Mouse (Mus musculus): ENCODE results near the gene Nid1. TPM values are rescaled to one million over a fixed set of nuclear protein-coding genes. Genes with fewer than 3 reads are reported as not detected.

Gene Nid1
- polyA plus RNA-seq, 1 experiment from 2014 or later: 32.4 TPM

- 95% methylated on average over 5 of the region's 5 CpGs for WGBS
- no peaks in the 10 kb centered on the region for H3K9me3 ChIP-seq
- no peaks in the 10 kb centered on the region for H3K27me3 ChIP-seq
- no peak overlapping the region for H3K27ac ChIP-seq
- H3K4me1 ChIP-seq: no peaks in the 10 kb centered on the region
- no peak overlapping the region for H3K4me3 ChIP-seq (replicated peaks)
- no peak overlapping the region for H3K4me2 ChIP-seq
- H3K36me3 ChIP-seq (replicated peaks): no peaks in the 10 kb centered on the region
- ATAC-seq (ENCODE audit: low FRiP score): no peak
- no peak overlapping the region for H3K9ac ChIP-seq
These were observed 69.2 kb downstream of the Nid1 start for GRCm38 (mm10) chr13:13506556-13506955.

GRCm38 (mm10) chr13:13514861-13515260 lies 77.5 kb downstream of the Nid1 start:
- H3K4me1 ChIP-seq: no peaks in the 10 kb centered on the region
- WGBS: 88% methylated on average over 4 of the region's 4 CpGs
- no peak overlapping the region for H3K27ac ChIP-seq
- H3K4me3 ChIP-seq (replicated peaks): no peak overlapping the region
- H3K36me3 ChIP-seq (replicated peaks): no peaks in the 10 kb centered on the region
- H3K27me3 ChIP-seq: no peaks in the 10 kb centered on the region
- H3K9ac ChIP-seq: no peak overlapping the region
- H3K9me3 ChIP-seq: no peaks in the 10 kb centered on the region
- H3K4me2 ChIP-seq: no peak overlapping the region
- no peak for ATAC-seq (ENCODE audit: low FRiP score)

GRCm38 (mm10) chr13:13516376-13517225 lies 79.2 kb downstream of the Nid1 start:
- Histone ChIP-seq H3K36me3 (replicated peaks) (no peaks in the 10 kb centered on the region), H3K9ac (no peak overlapping the region), H3K9me3 (no peaks in the 10 kb centered on the region), H3K4me2 (no peak overlapping the region), H3K4me1 (no peaks in the 10 kb centered on the region), H3K4me3 (replicated peaks) (no peak overlapping the region), H3K27ac (no peak overlapping the region), H3K27me3 (no peaks in the 10 kb centered on the region)
- ATAC-seq (ENCODE audit: low FRiP score): peak; percentile 64
- 51% methylated on average over 17 of the region's 17 CpGs for WGBS

GRCm38 (mm10) chr13:13518114-13518513 lies 80.8 kb downstream of the Nid1 start:
- Histone ChIP-seq H3K9me3 (no peaks in the 10 kb centered on the region), H3K9ac (no peak overlapping the region), H3K27me3 (no peaks in the 10 kb centered on the region), H3K27ac (no peak overlapping the region), H3K4me1 (no peaks in the 10 kb centered on the region), H3K36me3 (replicated peaks) (no peaks in the 10 kb centered on the region), H3K4me3 (replicated peaks) (no peak overlapping the region), H3K4me2 (no peak overlapping the region)
- no peak for ATAC-seq (ENCODE audit: low FRiP score)
- WGBS: 92% methylated on average over 7 of the region's 7 CpGs

- no peak overlapping the region for H3K27ac ChIP-seq
- H3K36me3 ChIP-seq (replicated peaks): no peaks in the 10 kb centered on the region
- no peak for ATAC-seq (ENCODE audit: low FRiP score)
- 91% methylated on average over 5 of the region's 5 CpGs for WGBS
- no peaks in the 10 kb centered on the region for H3K9me3 ChIP-seq
- H3K4me2 ChIP-seq: no peak overlapping the region
- no peaks in the 10 kb centered on the region for H3K4me1 ChIP-seq
- H3K9ac ChIP-seq: no peak overlapping the region
- H3K27me3 ChIP-seq: no peaks in the 10 kb centered on the region
- H3K4me3 ChIP-seq (replicated peaks): no peak overlapping the region
These were observed 83.1 kb downstream of the Nid1 start for GRCm38 (mm10) chr13:13520436-13520835.

GRCm38 (mm10) chr13:13523625-13524584 lies 86.6 kb downstream of the Nid1 start:
- Histone ChIP-seq H3K9ac (no peak overlapping the region), H3K36me3 (replicated peaks) (no peaks in the 10 kb centered on the region), H3K4me3 (replicated peaks) (no peak overlapping the region), H3K9me3 (no peaks in the 10 kb centered on the region), H3K27me3 (no peaks in the 10 kb centered on the region), H3K4me1 (no peaks in the 10 kb centered on the region), H3K4me2 (no peak overlapping the region), H3K27ac (no peak overlapping the region)
- WGBS: 87% methylated on average over 9 of the region's 9 CpGs
- no peak for ATAC-seq (ENCODE audit: low FRiP score)

- H3K4me2 ChIP-seq: no peak overlapping the region
- no peak overlapping the region for H3K9ac ChIP-seq
- ATAC-seq (ENCODE audit: low FRiP score): no peak
- no peak overlapping the region for H3K27ac ChIP-seq
- WGBS: 83% methylated on average over 2 of the region's 2 CpGs
- H3K4me1 ChIP-seq: no peaks in the 10 kb centered on the region
- H3K9me3 ChIP-seq: no peaks in the 10 kb centered on the region
- H3K27me3 ChIP-seq: no peaks in the 10 kb centered on the region
- no peak overlapping the region for H3K4me3 ChIP-seq (replicated peaks)
- H3K36me3 ChIP-seq (replicated peaks): no peaks in the 10 kb centered on the region
These were observed 87.9 kb downstream of the Nid1 start for GRCm38 (mm10) chr13:13525205-13525604.

GRCm38 (mm10) chr13:13525877-13526276 lies 88.5 kb downstream of the Nid1 start:
- WGBS: 90% methylated on average over 5 of the region's 5 CpGs
- no peaks in the 10 kb centered on the region for H3K9me3 ChIP-seq
- H3K9ac ChIP-seq: no peak overlapping the region
- H3K4me2 ChIP-seq: no peak overlapping the region
- H3K27ac ChIP-seq: no peak overlapping the region
- no peaks in the 10 kb centered on the region for H3K36me3 ChIP-seq (replicated peaks)
- no peak overlapping the region for H3K4me3 ChIP-seq (replicated peaks)
- ATAC-seq (ENCODE audit: low FRiP score): no peak
- no peaks in the 10 kb centered on the region for H3K27me3 ChIP-seq
- no peaks in the 10 kb centered on the region for H3K4me1 ChIP-seq

- Histone ChIP-seq H3K9me3 (no peaks in the 10 kb centered on the region), H3K27ac (no peak overlapping the region), H3K27me3 (no peaks in the 10 kb centered on the region), H3K4me2 (no peak overlapping the region), H3K4me3 (replicated peaks) (no peak overlapping the region), H3K36me3 (replicated peaks) (no peaks in the 10 kb centered on the region), H3K9ac (no peak overlapping the region), H3K4me1 (no peaks in the 10 kb centered on the region)
- no peak for ATAC-seq (ENCODE audit: low FRiP score)
- WGBS: 79% methylated on average over 11 of the region's 11 CpGs
These were observed 91.8 kb downstream of the Nid1 start for GRCm38 (mm10) chr13:13529115-13529542.

- Histone ChIP-seq H3K9me3 (no peaks in the 10 kb centered on the region), H3K4me2 (no peak overlapping the region), H3K27me3 (no peaks in the 10 kb centered on the region), H3K9ac (no peak overlapping the region), H3K4me3 (replicated peaks) (no peak overlapping the region), H3K27ac (no peak overlapping the region), H3K4me1 (no peaks in the 10 kb centered on the region), H3K36me3 (replicated peaks) (no peaks in the 10 kb centered on the region)
- WGBS: 92% methylated on average over 4 of the region's 4 CpGs
- ATAC-seq (ENCODE audit: low FRiP score): no peak
These were observed 93.6 kb downstream of the Nid1 start for GRCm38 (mm10) chr13:13530913-13531312.

- H3K4me3 ChIP-seq (replicated peaks): no peak overlapping the region
- no peak overlapping the region for H3K9ac ChIP-seq
- H3K36me3 ChIP-seq (replicated peaks): no peaks in the 10 kb centered on the region
- WGBS: 81% methylated on average over 7 of the region's 7 CpGs
- no peak overlapping the region for H3K27ac ChIP-seq
- no peak overlapping the region for H3K4me2 ChIP-seq
- no peaks in the 10 kb centered on the region for H3K9me3 ChIP-seq
- no peaks in the 10 kb centered on the region for H3K4me1 ChIP-seq
- H3K27me3 ChIP-seq: no peaks in the 10 kb centered on the region
- ATAC-seq (ENCODE audit: low FRiP score): no peak
These were observed 94.6 kb downstream of the Nid1 start for GRCm38 (mm10) chr13:13531923-13532322.

GRCm38 (mm10) chr13:13536555-13536954 lies 99.2 kb downstream of the Nid1 start:
- WGBS: 87% methylated on average over 2 of the region's 2 CpGs

More at GRCm38 (mm10) chr13:13536555-13536954, 99.2 kb downstream of the Nid1 start:
- Histone ChIP-seq H3K27ac (no peak overlapping the region), H3K9ac (no peak overlapping the region), H3K4me2 (no peak overlapping the region), H3K4me1 (peaks cover 6% of the 10 kb centered on the region; the same call in 1 of the 2 replicates), H3K9me3 (no peaks in the 10 kb centered on the region), H3K27me3 (no peaks in the 10 kb centered on the region), H3K36me3 (replicated peaks) (no peaks in the 10 kb centered on the region), H3K4me3 (replicated peaks) (no peak overlapping the region)
- no peak for ATAC-seq (ENCODE audit: low FRiP score)

Measured in forebrain, embryonic 12.5 days (tissue).